Mouse (Mus musculus): ENCODE results near the gene Smc1a. TPM values are rescaled to one million over a fixed set of nuclear protein-coding genes. Genes with fewer than 3 reads are reported as not detected.

Smc1a gene
- polyA plus RNA-seq (2014; fragmentation: Nextera tagmentation; extraction: Ambion mirVana) = 91.5 and 101 TPM in 2 replicates

DNA sequence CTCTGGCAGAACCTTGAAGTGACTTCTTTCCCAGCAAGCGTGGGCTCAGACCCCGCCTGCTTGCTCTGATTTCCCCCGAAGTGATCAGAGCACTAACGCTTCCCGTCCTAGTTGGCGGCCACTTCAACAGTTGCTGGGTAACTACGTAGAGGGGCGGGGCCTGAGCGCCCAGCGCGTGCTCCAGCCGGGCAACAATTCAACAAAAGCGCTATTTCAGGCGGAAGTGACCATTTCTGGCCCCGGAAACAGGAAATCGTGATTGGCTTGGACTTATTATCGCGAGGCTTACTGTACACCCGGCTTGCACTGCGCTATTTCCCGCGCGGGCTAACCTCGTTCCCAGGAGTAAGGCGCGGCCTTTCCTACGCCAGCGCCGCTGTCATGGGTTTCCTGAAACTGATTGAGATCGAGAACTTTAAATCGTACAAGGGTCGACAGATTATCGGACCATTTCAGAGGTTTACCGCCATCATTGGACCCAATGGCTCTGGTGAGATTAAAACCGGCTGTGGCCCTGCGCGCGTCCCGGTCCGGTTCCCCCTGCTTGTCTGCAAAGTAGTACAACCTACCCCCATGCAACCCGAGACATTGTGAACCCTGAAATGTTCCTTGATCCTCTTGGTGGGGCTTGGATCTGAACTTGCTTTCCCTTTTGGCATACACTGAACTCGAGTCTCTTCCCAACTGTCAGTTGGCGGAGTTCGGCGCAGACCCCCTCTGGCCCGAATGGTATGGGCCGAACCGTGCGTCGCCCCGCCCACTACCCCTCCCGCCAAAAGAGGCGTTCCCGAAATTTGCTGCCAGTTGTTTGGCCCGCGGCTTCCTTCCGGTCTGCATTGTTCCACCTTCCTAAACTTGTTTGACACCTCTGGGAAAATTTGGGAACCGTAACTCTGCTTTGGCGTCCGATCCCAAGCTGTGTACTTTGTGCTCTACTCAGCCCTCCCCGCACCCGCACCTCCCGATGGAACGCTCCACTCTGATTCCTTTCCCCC lies at the start of gene Smc1a, which contains the start of gene Ribc1:
TSS of gene Smc1a (plus strand) at position 278 of the 995 bp plus-strand sequence.
TSS of gene Ribc1 (minus strand) at position 145 of the 995 bp plus-strand sequence.
- peak; percentile 98 for ATAC-seq (replicated peaks; ENCODE audit: low FRiP score, low TSS enrichment, low read depth)
- H3K36me3 ChIP-seq (ENCODE audit: control insufficient read depth, insufficient read depth, low read length) = no peaks in the 10 kb centered on the region

DNA sequence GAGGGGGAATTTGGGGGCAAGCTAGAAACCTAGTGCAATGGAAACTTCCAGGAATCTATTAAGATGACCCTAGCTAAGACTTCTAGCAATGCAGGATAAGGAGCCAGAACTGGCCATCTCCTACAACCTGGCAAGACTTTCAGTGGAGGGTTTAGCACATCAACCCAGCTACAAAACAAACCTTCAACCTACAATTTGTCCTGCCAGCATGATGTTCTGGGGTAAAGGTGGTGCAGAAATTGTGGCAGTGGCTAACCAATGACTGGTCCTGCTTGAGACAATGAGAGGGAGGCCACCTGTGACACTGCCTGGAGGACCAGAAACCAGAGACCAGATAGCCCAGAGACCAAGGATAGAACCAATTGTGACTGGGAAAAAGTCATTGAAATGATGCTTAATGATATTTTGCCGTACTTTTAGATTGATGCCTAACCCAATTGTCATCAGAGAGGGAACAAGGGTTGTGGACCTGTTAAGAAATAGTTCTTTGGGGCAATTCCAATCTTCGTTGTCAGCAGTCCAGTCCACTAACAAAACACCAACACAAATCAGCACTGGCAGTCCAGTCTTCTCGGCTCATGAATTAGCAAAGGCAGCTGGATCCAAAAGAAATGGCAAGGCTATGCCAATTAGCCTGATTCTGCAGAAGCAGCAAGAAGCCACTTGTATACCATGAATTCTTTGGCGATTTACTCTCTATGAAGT lies 17.1 kb upstream of the Smc1a start:
- Histone ChIP-seq H3K36me3 (ENCODE audit: control insufficient read depth, insufficient read depth, low read length) (peaks cover 7% of the 10 kb centered on the region), H3K4me3 (ENCODE audit: low read depth, low read length) (no peak overlapping the region), H3K27me3 (replicated peaks; ENCODE audit: control insufficient read depth, insufficient read depth, low read length) (peaks cover 21% of the 10 kb centered on the region), H3K4me1 (replicated peaks; ENCODE audit: control insufficient read depth, insufficient read depth, low read length) (no peaks in the 10 kb centered on the region), H3K9me3 (ENCODE audit: control insufficient read depth, low read length) (no peaks in the 10 kb centered on the region), H3K4me2 (ENCODE audit: low read length) (no peak overlapping the region), H3K9ac (ENCODE audit: low read length) (no peak overlapping the region), H3K27ac (ENCODE audit: low read depth) (no peak overlapping the region)
- WGBS = 73% methylated on average over 4 of the region's 4 CpGs
- ATAC-seq (replicated peaks; ENCODE audit: low FRiP score, low TSS enrichment, low read depth) = no peak
- DNase-seq (ENCODE audit: low spot score) = no peak

More for the DNA sequence above, at the start of gene Smc1a, which contains the start of gene Ribc1:
- Histone ChIP-seq H3K27me3 (replicated peaks; ENCODE audit: control insufficient read depth, insufficient read depth, low read length) (0 out of 2 replicates have a peak, but pooled peaks cover 3% of the 10 kb centered on the region), H3K27ac (ENCODE audit: low read depth) (peak within 1 kb of the TSS; percentile 91), H3K4me1 (replicated peaks; ENCODE audit: control insufficient read depth, insufficient read depth, low read length) (no peaks in the 10 kb centered on the region), H3K9ac (ENCODE audit: low read length) (peak within 1 kb of the TSS; percentile 72), H3K4me3 (ENCODE audit: low read depth, low read length) (peak within 1 kb of the TSS; percentile 55), H3K9me3 (ENCODE audit: control insufficient read depth, low read length) (no peaks in the 10 kb centered on the region), H3K4me2 (ENCODE audit: low read length) (peak within 1 kb of the TSS; percentile 53)
- WGBS = 13% methylated on average over 63 of the region's 64 CpGs
- peak; percentile 89 for DNase-seq (ENCODE audit: low spot score)

DNA sequence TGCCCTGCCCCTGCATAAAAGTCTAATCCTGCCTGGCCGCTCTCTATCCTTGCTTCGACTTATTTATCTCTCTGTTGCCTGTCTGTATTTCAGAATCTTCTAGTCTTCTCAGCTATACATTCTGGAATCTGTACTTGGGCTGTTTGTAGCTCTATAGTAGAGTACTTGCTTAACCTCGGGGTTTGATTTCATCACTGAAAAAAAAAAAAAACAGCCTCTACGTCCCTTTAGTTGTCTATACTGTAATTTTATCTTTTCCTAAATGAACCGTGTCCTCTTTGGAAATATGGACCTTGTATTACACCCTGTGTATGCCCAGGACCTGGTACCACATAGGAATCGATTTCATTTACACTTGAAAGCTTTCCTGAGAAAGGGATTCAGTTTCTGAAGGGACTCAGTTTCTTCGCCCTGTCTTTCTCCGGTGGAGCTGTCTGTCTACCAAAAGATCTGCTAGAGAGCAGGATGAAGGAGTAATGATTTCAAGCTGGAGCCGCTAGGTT lies 15.0 kb upstream of the Smc1a start:
- Histone ChIP-seq H3K4me1 (replicated peaks; ENCODE audit: control insufficient read depth, insufficient read depth, low read length) (no peaks in the 10 kb centered on the region), H3K4me2 (ENCODE audit: low read length) (peak overlapping the region; percentile 54), H3K27ac (ENCODE audit: low read depth) (peak overlapping the region; percentile 38; the same call in 1 of the 2 replicates), H3K9ac (ENCODE audit: low read length) (no peak overlapping the region; the same call in 1 of the 2 replicates), H3K4me3 (ENCODE audit: low read depth, low read length) (peak overlapping the region; percentile 48), H3K9me3 (ENCODE audit: control insufficient read depth, low read length) (no peaks in the 10 kb centered on the region), H3K36me3 (ENCODE audit: control insufficient read depth, insufficient read depth, low read length) (peaks cover 16% of the 10 kb centered on the region), H3K27me3 (replicated peaks; ENCODE audit: control insufficient read depth, insufficient read depth, low read length) (peaks cover 19% of the 10 kb centered on the region; the same call in 1 of the 2 replicates)
- 34% methylated on average over 9 of the region's 9 CpGs for WGBS
- no peak for DNase-seq (ENCODE audit: low spot score)
- peak; percentile 16; the same call in 1 of the 2 replicates for ATAC-seq (replicated peaks; ENCODE audit: low FRiP score, low TSS enrichment, low read depth)

DNA sequence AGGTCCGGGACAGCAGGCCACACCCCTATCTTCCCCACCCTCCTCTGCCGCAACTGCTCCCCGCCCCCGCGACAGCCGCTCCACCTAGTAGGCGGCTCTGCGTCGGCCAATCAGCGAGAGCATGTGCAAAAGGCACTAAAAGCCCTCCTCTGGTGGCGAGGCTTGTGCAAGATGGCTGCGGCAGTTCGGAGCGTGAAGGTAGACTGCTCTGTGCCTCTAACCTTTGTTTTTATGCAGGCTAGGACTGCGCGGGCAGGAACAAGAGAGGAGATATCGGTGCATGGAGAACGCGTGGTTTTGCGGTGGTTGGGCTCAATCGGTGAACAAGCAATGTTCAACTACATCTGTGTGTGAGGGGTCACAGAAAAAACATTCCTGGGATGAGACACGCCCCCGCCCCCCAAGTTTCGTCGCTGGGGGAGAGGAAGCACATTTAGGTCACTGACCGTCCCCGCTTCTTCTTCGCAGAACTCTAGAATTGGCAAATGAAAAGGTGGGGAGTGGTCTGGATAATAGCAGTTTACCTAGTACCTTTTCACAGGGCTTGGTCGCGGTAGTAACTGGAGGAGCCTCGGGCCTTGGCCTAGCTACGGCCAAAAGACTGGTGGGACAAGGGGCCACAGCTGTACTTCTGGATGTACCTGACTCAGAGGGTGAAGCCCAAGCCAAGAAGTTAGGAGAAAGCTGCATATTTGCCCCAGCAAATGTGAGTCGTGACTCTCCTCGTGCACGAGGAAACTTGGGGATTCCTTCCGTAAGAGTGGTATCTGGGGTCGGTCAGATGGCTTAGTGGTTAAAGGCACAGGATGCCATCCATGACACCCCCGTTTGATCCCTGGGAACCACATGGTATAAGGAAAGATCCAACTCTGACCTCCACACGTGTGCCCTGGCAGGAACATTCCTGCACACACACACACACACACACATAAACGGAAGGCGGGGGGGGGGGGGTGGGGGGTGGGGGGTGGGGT lies 14.2 kb upstream of the Smc1a start, which contains the start of gene Hsd17b10:
TSS of gene Hsd17b10 (plus strand) at position 109 of the 974 bp plus-strand sequence.
- ATAC-seq (replicated peaks; ENCODE audit: low FRiP score, low TSS enrichment, low read depth) = peak; percentile 97
- H3K27me3 ChIP-seq (replicated peaks; ENCODE audit: control insufficient read depth, insufficient read depth, low read length) = peaks cover 24% of the 10 kb centered on the region; the same call in 1 of the 2 replicates
- H3K36me3 ChIP-seq (ENCODE audit: control insufficient read depth, insufficient read depth, low read length) = peaks cover 17% of the 10 kb centered on the region
- H3K4me3 ChIP-seq (ENCODE audit: low read depth, low read length) = peak within 1 kb of the TSS; percentile 48
- peak within 1 kb of the TSS; percentile 38; the same call in 1 of the 2 replicates for H3K27ac ChIP-seq (ENCODE audit: low read depth)
- H3K4me1 ChIP-seq (replicated peaks; ENCODE audit: control insufficient read depth, insufficient read depth, low read length) = no peaks in the 10 kb centered on the region
- peak within 1 kb of the TSS; percentile 54 for H3K4me2 ChIP-seq (ENCODE audit: low read length)
- no peaks in the 10 kb centered on the region for H3K9me3 ChIP-seq (ENCODE audit: control insufficient read depth, low read length)
- peak within 1 kb of the TSS; percentile 47 for H3K9ac ChIP-seq (ENCODE audit: low read length)
- DNase-seq (ENCODE audit: low spot score) = peak; percentile 81
- WGBS = 15% methylated on average over 38 of the region's 41 CpGs

DNA sequence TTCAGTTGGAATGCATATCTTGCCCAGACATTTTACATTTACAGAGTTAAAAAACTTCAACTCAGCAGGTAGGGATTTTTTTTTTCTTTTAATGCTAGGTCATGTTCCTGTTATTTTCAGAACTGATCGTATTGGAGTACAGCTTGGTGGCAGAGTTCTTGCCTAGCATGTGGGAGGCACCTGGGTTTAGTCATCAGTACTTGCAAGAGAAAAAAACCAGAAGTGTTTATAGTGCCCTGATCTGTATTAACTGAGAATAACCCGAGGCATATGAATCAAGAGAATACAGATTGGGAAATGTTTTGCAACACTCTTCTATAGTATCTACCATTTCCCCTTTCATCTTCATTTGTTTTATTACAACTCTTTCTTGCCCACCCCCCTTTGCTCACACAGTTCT lies 13.4 kb upstream of the Smc1a start:
- Histone ChIP-seq H3K27me3 (replicated peaks; ENCODE audit: control insufficient read depth, insufficient read depth, low read length) (peaks cover 22% of the 10 kb centered on the region; the same call in 1 of the 2 replicates), H3K4me3 (ENCODE audit: low read depth, low read length) (no peak overlapping the region)

DNA sequence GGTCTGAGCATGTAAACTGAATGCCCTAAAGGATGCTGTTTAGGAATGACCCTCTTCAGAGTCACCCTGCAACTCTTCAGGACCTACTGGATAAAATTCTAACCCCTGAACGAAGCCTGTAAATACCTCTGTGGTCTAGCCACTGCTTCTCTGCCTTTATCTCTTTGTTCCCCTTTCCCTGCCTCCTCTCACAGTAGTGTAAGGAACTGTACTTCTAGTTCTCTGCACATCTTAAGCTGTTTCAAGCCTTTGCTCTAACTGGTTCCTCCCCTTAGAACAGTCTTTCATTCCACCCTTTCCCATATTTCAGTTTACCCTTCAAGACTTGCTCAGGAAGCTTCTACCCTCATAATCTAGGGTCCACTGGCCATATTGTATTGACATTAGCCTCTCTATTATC lies 8.4 kb upstream of the Smc1a start:
- ATAC-seq (replicated peaks; ENCODE audit: low FRiP score, low TSS enrichment, low read depth) = no peak
- no peaks in the 10 kb centered on the region for H3K4me1 ChIP-seq (replicated peaks; ENCODE audit: control insufficient read depth, insufficient read depth, low read length)
- H3K9me3 ChIP-seq (ENCODE audit: control insufficient read depth, low read length) = no peaks in the 10 kb centered on the region
- no peak overlapping the region for H3K27ac ChIP-seq (ENCODE audit: low read depth)
- DNase-seq (ENCODE audit: low spot score) = no peak
- WGBS = 84% methylated on average over 1 of the region's 1 CpGs
- no peak overlapping the region for H3K4me2 ChIP-seq (ENCODE audit: low read length)
- peaks cover 21% of the 10 kb centered on the region for H3K36me3 ChIP-seq (ENCODE audit: control insufficient read depth, insufficient read depth, low read length)
- no peak overlapping the region for H3K4me3 ChIP-seq (ENCODE audit: low read depth, low read length)
- no peak overlapping the region for H3K9ac ChIP-seq (ENCODE audit: low read length)
- 0 out of 2 replicates have a peak, but pooled peaks cover 16% of the 10 kb centered on the region for H3K27me3 ChIP-seq (replicated peaks; ENCODE audit: control insufficient read depth, insufficient read depth, low read length)

More for the DNA sequence above, 13.4 kb upstream of the Smc1a start:
- Histone ChIP-seq H3K36me3 (ENCODE audit: control insufficient read depth, insufficient read depth, low read length) (peaks cover 21% of the 10 kb centered on the region), H3K4me2 (ENCODE audit: low read length) (peak overlapping the region; percentile 18; the same call in 1 of the 2 replicates), H3K27ac (ENCODE audit: low read depth) (no peak overlapping the region), H3K4me1 (replicated peaks; ENCODE audit: control insufficient read depth, insufficient read depth, low read length) (no peaks in the 10 kb centered on the region), H3K9me3 (ENCODE audit: control insufficient read depth, low read length) (no peaks in the 10 kb centered on the region), H3K9ac (ENCODE audit: low read length) (no peak overlapping the region)
- DNase-seq (ENCODE audit: low spot score) (no peak), ATAC-seq (replicated peaks; ENCODE audit: low FRiP score, low TSS enrichment, low read depth) (no peak)
- 58% methylated on average over 2 of the region's 2 CpGs for WGBS

DNA sequence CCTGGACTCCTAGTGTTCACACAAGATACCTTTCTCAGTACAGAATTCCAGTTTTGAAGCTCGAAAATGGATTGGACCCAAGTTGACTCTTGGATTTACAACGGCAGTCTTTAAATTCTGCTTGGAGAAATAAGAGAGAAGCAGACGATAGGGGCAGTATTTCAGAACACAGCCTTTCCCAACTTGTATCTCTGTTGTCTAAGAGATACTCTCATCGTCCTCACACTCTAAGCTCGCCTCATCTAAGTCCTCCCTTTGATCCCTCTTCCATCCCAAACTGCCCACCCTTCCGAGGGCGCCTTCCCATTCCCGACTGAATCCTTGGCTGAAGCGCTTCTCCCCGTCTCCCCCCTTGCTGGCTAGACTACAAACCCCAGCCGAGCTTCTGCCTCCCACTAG lies 477 bp upstream of the Smc1a start:
- peak overlapping the region; percentile 58 for H3K9ac ChIP-seq (ENCODE audit: low read length)
- H3K4me2 ChIP-seq (ENCODE audit: low read length) = peak overlapping the region; percentile 50
- 10% methylated on average over 11 of the region's 11 CpGs for WGBS
- H3K27ac ChIP-seq (ENCODE audit: low read depth) = peak overlapping the region; percentile 76
- 0 out of 2 replicates have a peak, but pooled peaks cover 8% of the 10 kb centered on the region for H3K27me3 ChIP-seq (replicated peaks; ENCODE audit: control insufficient read depth, insufficient read depth, low read length)
- no peaks in the 10 kb centered on the region for H3K4me1 ChIP-seq (replicated peaks; ENCODE audit: control insufficient read depth, insufficient read depth, low read length)
- no peaks in the 10 kb centered on the region for H3K9me3 ChIP-seq (ENCODE audit: control insufficient read depth, low read length)
- DNase-seq (ENCODE audit: low spot score) = no peak
- H3K36me3 ChIP-seq (ENCODE audit: control insufficient read depth, insufficient read depth, low read length) = no peaks in the 10 kb centered on the region
- no peak; the same call in 1 of the 2 replicates for ATAC-seq (replicated peaks; ENCODE audit: low FRiP score, low TSS enrichment, low read depth)
- H3K4me3 ChIP-seq (ENCODE audit: low read depth, low read length) = peak overlapping the region; percentile 55
